Mouse (Mus musculus): Measurements from ENCODE around the gene Grid2.
A peak's percentile ranks its signal among the peaks of the same experiment; 100 is the strongest.

Grid2 gene

GRCm38 (mm10) chr6:63635970-63636369, 380.3 kb downstream of the Grid2 start:
- no peak for DNase-seq (ENCODE audit: low spot score in 2 of 2)

- no peak for DNase-seq (ENCODE audit: low spot score in 2 of 2)
Observed at GRCm38 (mm10) chr6:63659423-63659822, 403.7 kb downstream of the Grid2 start.

GRCm38 (mm10) chr6:63685689-63686088, 430.0 kb downstream of the Grid2 start:
- DNase-seq (ENCODE audit: low spot score in 2 of 2) = no peak

GRCm38 (mm10) chr6:63701684-63702083, 446.0 kb downstream of the Grid2 start:
- DNase-seq (ENCODE audit: low spot score in 2 of 2) = no peak

GRCm38 (mm10) chr6:63733740-63734139, 478.1 kb downstream of the Grid2 start:
- no peak for DNase-seq (ENCODE audit: low spot score in 2 of 2)

- DNase-seq (ENCODE audit: low spot score in 2 of 2) = no peak
Observed at GRCm38 (mm10) chr6:63762535-63762934, 506.9 kb downstream of the Grid2 start.

GRCm38 (mm10) chr6:63794679-63795078, 539.0 kb downstream of the Grid2 start:
- DNase-seq (ENCODE audit: low spot score in 2 of 2) = no peak

- DNase-seq (ENCODE audit: low spot score in 2 of 2) = no peak
Observed at GRCm38 (mm10) chr6:63820236-63820635, 564.6 kb downstream of the Grid2 start.

- peak; percentile 33 to 63 for DNase-seq (ENCODE audit: low spot score in 2 of 2)
Observed at GRCm38 (mm10) chr6:63862628-63863027, 607.0 kb downstream of the Grid2 start.

- peak; percentile 28 to 48 for DNase-seq (ENCODE audit: low spot score in 2 of 2)
Observed at GRCm38 (mm10) chr6:63877088-63877764, 621.5 kb downstream of the Grid2 start.

- no peak for DNase-seq (ENCODE audit: low spot score in 2 of 2)
Observed at GRCm38 (mm10) chr6:63877765-63878345, 622.2 kb downstream of the Grid2 start.

GRCm38 (mm10) chr6:63894714-63895113, 639.0 kb downstream of the Grid2 start:
- DNase-seq (ENCODE audit: low spot score in 2 of 2) = no peak

- no peak for DNase-seq (ENCODE audit: low spot score in 2 of 2)
Observed at GRCm38 (mm10) chr6:63898171-63898570, 642.5 kb downstream of the Grid2 start.

GRCm38 (mm10) chr6:63917035-63917570, 661.4 kb downstream of the Grid2 start:
- DNase-seq (ENCODE audit: low spot score in 2 of 2) = no peak

GRCm38 (mm10) chr6:63921951-63922350, 666.3 kb downstream of the Grid2 start:
- DNase-seq (ENCODE audit: low spot score in 2 of 2) = no peak

- DNase-seq (ENCODE audit: low spot score in 2 of 2) = no peak
Observed at GRCm38 (mm10) chr6:63931201-63931600, 675.5 kb downstream of the Grid2 start.

- DNase-seq (ENCODE audit: low spot score in 2 of 2) = no peak
Observed at GRCm38 (mm10) chr6:63946721-63947120, 691.0 kb downstream of the Grid2 start.

- no peak for DNase-seq (ENCODE audit: low spot score in 2 of 2)
Observed at GRCm38 (mm10) chr6:63963789-63964188, 708.1 kb downstream of the Grid2 start.

GRCm38 (mm10) chr6:63964269-63964668, 708.6 kb downstream of the Grid2 start:
- no peak for DNase-seq (ENCODE audit: low spot score in 2 of 2)

- DNase-seq (ENCODE audit: low spot score in 2 of 2) = peak; percentile 28 to 35
Observed at GRCm38 (mm10) chr6:63964735-63965134, 709.1 kb downstream of the Grid2 start.

- no peak for DNase-seq (ENCODE audit: low spot score in 2 of 2)
Observed at GRCm38 (mm10) chr6:64046084-64046483, 790.4 kb downstream of the Grid2 start.

- DNase-seq (ENCODE audit: low spot score in 2 of 2) = no peak
Observed at GRCm38 (mm10) chr6:64046732-64047131, 791.1 kb downstream of the Grid2 start.

GRCm38 (mm10) chr6:64047950-64048349, 792.3 kb downstream of the Grid2 start:
- no peak for DNase-seq (ENCODE audit: low spot score in 2 of 2)
